In the genomic region with DNA sequence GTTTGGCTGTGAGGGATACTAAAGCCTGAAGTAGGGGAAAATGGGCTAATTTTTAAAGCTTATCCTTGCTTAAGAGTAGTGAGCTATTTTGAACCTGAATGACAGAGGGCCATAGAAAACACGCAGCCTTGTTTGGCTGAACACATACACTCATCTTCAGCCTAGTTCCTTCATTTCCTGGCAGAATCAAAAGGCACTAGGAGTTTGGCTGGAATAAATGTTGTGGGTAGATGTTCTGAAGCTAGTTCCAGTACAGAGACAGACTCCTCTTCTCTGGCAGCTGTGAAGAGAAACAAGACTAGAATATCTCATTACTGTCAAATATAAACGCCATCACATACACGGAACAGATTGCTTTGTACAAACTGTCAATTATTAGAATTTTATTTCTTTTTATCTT, we compare ENCODE assay signal across 15 mouse cellular contexts.
DNase-seq lines count a peak whose midpoint lies in the region.
"Had no signal": no experiment of that assay in that cellular context is flagged by ENCODE, and none has a peak within 500 bp of the region (broad histone marks: within the 10 kb centered on the region; RNA-seq: fewer than 3 reads in every experiment).

No protein-coding gene starts in this region.

- intact Hi-C loops in left cerebral cortex, postnatal 14 days (cut with DNase I), result loop anchor here (10.0 kb wide), 2 partner anchors 165 to 415 kb away; no protein-coding TSS in a partner anchor

- DNase-seq in frontal cortex, postnatal 36 days (ENCODE audit: low spot score in 2 of 2), result peak; percentile 11 to 50
- DNase-seq in frontal cortex, postnatal 10 days (ENCODE audit: low spot score in 2 of 2), result no peak
- DNase-seq in brain, adult 2 months (ENCODE audit: low read depth, low spot score), result peak; percentile 80
- peak; percentile 26 to 49 for DNase-seq in layer of hippocampus, adult 8-10 months (ENCODE audit: low spot score in 2 of 2)
- peak; percentile 13 to 62 for DNase-seq in left cerebral cortex, postnatal 14 days (ENCODE audit: low spot score in 2 of 2)
- no peak for DNase-seq in urinary bladder, adult 18-20 months (ENCODE audit: low spot score in 2 of 2)
- DNase-seq in adrenal gland, adult 18-20 months (ENCODE audit: low spot score in 2 of 2), result no peak
- DNase-seq in ovary, postnatal 14 days (ENCODE audit: low spot score), result no peak
- DNase-seq: cerebellum, postnatal 14 days; gastrocnemius, adult 2 months; heart, postnatal 14 days; kidney, postnatal 4 days; lung, adult 2 months; midbrain, embryonic 14.5 days; right cerebral cortex, postnatal 25 days had no signal

Comparison
In these comparisons a context has a peak if more than half of its experiments do, and no peak if none do; other contexts are left out.
1. DNase-seq: peak in frontal cortex, postnatal 36 days (2 of 2), brain, adult 2 months (single experiment), layer of hippocampus, adult 8-10 months (2 of 2) and left cerebral cortex, postnatal 14 days (2 of 2); none in frontal cortex, postnatal 10 days (0 of 2), urinary bladder, adult 18-20 months (0 of 2), adrenal gland, adult 18-20 months (0 of 2) and ovary, postnatal 14 days (single experiment).